Mouse (Mus musculus) CH12.LX (cell line): ENCODE measurements at regions not wholly inside any gene's neighbourhood (a gene's known extent, or its start where the extent isn't known, plus 50 kb on each side); places are given as distances from the start of the nearest gene placed in this dataset.

Source experiments
- CHD1 ChIP-seq: IDR thresholded peaks from 2 replicates; pipeline ENCODE4 v1.6.1; 2012; ENCODE audit warnings: low read depth, low read length, improper control_type of control experiment, inconsistent platforms
- CTCF ChIP-seq, 2 experiments: IDR thresholded peaks in 1 of 2; conservative IDR thresholded peaks in 1 of 2; 2 replicates each; pipeline ENCODE4 v1.5.1; 2011 to 2012; ENCODE audit warnings: low read depth in 2 of 2, low read length in 2 of 2, improper control_type of control experiment in 1 of 2, inconsistent platforms in 1 of 2, mild to moderate bottlenecking in 1 of 2, moderate library complexity in 1 of 2
- E2F4 ChIP-seq: IDR thresholded peaks from 2 replicates; pipeline ENCODE4 v1.6.1; 2011; ENCODE audit warnings: low read depth, low read length, improper control_type of control experiment; ENCODE audit not compliant: insufficient replicate concordance
- EP300 ChIP-seq: IDR thresholded peaks from 2 replicates; pipeline ENCODE4 v1.6.1; 2011; ENCODE audit warnings: low read length, improper control_type of control experiment
- JUN ChIP-seq: IDR thresholded peaks from 2 replicates; pipeline ENCODE4 v1.6.1; 2011; ENCODE audit warnings: low read depth, mild to moderate bottlenecking, low read length, improper control_type of control experiment, moderate library complexity; ENCODE audit not compliant: insufficient read depth

DNA sequence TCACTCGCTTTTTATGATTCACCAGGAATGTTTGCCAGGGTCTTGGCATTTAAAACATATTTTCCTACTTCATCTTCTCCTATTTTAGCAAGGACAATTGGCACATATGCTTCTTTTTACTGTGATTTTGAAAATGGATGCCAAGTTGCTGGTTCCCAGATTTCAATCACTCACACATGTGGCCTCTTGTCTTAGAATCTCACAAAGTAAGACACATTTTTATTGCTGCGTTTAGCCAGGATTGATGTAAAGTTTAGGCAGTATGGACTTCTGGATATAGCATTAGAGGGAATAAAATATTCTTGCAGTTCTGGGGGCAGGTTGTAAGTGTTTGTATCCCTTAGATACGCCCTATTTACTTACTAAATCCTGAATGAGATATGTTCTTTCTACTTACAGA lies 197.4 kb upstream of the Wdfy3 start:
- no peak for TF ChIP-seq E2F4
- no peak for TF ChIP-seq CHD1
- TF ChIP-seq CTCF (conservative IDR thresholded peaks at IDR 0.05 in 1 of 2, IDR thresholded peaks at IDR 0.05 in 1 of 2; ENCODE audit: low read depth in 2 of 2, low read length in 2 of 2): no peak
- TF ChIP-seq EP300: no peak
- TF ChIP-seq JUN: no peak
